Mouse (Mus musculus) B cell, adult (primary cell): ENCODE data around the gene Csnk2b. TPM values are rescaled to one million over a fixed set of nuclear protein-coding genes. Genes with fewer than 3 reads are reported as not detected.

ENCODE experiments used
- total RNA-seq: library from RNA; stranded (reverse); gene quantifications from 4 replicates; pipeline ENCODE4 v1.2.4, GENCODE M21; 2023; ENCODE audit not compliant: inconsistent age

Csnk2b gene
- total RNA-seq, result 121 to 143 TPM (median 135 TPM) in 4 replicates

DNA sequence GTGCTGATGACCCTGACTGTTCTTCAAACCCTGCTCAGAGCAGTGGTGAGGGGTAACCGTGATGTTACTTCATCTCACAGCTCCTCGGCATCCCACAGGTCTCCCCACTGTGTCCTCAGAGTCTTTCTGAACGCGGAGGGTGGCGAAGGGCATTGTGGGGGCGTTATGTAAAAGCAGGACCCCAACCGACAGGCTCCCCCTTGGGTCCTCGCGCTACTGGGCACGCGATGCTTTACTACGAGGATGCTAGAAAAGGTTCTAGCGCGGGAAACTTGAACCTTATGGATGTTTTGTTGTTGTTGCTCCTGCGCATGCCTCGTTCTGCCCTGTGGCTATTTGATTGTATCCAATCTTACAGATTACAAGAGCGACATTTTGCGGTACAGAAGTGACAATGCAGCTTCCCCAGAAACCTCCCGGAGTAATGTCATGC is at the start of gene Csnk2b:
Gene Csnk2b (minus strand): TSS at position 183 of the 433 bp plus-strand sequence.

DNA sequence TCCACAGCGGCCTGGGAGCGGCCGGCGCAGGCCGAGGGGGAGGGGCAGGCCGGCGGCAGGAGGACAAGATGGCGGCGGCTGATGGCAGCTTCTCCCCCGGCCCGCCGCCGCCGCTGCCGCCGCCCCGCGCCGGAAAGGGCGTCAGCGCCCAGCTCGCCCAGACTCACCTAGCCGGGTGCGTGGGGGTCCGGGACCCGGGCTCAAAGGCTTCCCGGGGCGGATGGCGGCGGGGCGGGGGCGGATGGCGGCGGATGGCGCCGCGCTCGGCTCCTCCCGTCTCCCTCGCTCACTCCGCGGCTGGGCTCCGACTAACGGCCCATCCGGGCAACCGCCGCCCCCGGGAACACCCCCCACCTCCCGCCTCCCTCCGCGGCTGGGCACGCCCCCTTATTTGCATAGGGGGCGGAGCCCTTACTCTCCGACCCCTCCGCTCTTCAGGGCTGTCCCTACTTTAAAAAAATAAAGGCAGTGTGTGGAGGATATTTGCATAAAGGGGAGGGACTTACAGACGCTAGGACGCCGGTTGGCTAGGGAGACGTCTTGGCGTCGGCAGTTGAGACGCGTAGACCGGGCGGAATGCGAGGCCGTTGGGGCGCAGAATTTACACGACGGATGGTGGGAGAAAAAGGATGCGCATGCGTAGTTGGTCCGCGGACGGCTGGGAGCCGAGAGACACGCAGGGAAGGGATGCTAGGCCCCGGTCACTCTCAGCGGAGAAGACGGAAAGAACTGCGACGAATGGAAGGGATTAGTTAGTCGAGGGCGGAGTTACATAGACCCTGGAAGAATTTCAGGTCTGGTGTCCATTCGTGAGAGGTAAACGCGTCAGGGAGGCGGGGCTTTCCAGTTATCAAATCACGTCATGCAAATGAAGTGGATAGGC is 43.0 kb upstream of the Csnk2b start, which contains the start of gene Prrc2a:
Gene Prrc2a (minus strand): TSS at position 330 of the 883 bp plus-strand sequence.

GRCm38 (mm10) chr17:35134801-35135590 is 13.1 kb upstream of the Csnk2b start, which contains the start of gene Bag6:
TSS of gene Bag6 (plus strand) at chr17:35135178.

DNA sequence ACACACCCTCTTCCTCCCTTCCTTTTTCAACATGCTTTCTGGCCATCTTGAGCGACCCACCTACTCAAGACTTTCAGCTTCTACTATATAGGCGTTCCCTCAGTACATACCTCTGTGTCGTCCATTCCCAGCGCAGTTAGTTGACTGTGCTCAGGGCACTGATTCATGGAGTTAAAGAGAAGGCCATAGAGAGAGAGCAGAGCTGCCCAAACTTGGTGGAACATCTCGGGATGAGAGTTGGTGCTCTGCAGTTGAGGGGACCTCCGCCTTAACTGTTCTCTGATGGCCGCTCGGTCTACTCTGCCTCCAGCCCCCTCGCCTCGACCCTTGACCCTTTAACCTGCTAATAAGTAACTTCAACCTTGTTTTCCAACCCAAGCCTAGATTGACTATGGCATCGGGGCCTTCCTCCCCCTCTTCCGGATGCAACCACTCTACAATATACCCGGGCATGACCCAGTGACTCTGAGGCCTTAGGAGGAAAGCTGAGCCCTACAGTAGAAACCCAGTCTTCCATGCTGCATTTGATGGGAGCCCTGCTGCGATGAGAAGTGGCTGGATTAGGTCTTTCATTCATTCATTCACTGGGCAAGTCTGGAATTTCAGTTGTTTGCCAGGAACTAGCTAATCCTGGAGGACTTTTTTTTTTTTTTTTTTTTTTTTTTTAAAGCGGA is 9.8 kb upstream of the Csnk2b start, which contains the start of gene Apom:
Gene Apom (minus strand): TSS at position 551 of the 674 bp plus-strand sequence.

DNA sequence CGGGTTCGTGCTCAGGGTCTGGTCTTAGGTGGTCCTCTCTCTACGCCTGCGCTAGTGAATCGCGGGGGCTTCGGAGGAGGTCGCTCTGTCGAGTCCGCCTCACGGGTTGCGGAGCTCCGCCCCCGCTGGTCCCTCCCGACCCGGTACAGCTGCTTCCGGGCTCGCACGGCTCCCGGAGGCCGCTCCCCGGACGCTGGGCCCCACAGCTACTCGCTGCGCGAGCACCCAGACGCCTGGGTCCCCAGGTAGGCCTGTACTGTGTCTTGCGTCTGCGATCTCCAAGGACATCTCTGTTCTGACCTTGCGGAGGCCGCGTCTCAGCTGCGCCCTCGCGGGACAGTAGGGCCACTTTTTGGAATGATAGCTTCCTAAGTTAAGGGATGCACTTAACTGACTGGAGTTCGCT is 4.4 kb upstream of the Csnk2b start, which contains the start of gene D17H6S53E:
Gene D17H6S53E (plus strand): TSS at position 168 of the 406 bp plus-strand sequence.

GRCm38 (mm10) chr17:35121143-35121799 is 582 bp downstream of the Csnk2b start, which contains the start of gene Gpank1:
TSS of gene Gpank1 (plus strand) at chr17:35121455.

GRCm38 (mm10) chr17:35115046-35116019 is 6.5 kb downstream of the Csnk2b start, which contains the start of gene Ly6g5b:
TSS of gene Ly6g5b (minus strand) at chr17:35115428.

DNA sequence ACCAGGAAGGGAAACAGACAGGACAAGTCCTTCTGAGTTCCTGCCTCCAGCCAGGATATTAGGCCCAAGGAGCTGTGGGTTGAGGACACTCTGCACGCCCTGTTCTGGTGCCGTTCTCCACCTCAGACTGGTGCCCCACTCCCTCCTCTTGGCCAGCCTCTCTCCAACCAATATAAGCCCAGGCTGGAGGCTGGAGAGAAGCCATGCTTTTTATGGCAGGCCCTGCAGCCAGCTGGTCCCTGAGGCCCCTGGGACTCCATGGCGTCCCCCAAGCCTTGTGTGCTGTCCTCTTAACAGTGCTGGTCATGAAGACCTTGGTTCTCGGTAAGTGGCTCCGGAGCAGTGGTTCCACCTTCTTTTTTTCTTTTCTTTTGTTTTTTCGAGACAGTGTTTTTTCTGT is 13.8 kb downstream of the Csnk2b start, which contains the start of gene Ly6g5c:
Gene Ly6g5c (plus strand): TSS at position 183 of the 400 bp plus-strand sequence.

DNA sequence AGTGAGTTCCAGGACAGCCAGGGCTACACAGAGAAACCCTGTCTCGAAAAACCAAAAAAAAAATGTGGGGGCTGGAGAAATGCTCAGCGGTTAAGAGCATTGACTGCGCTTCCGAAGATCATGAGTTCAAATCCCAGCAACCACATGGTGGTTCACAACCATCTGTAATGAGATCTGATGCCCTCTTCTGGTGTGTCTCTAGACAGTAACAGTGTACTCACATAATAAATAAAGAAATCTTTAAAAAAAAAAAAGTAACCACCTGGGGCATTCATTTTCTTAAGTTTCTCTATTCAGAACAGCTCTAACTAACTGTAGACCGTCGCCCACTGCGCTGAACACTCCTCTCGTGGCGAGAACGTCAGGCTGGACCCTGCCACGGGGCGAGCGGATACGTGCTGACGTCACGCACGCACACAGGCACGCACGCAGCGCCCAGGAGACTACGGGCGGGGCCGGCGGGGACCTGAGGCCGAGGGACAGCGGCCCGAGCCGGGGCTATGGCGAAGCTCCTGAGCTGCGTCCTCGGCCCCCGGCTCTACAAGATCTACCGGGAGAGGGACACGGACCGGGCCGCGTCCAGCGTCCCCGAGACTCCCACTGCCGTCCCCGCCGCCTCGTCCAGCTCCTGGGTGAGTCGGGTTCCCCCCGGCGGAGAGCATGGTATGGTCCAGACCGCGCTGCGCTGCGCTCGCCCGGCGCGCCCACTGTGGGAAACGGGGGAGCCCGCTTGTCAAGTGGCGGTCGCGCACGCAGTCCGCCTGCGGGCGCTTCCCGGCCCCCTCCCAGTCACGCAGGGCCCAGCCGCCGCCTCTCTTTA is 32.8 kb downstream of the Csnk2b start, which contains the start of gene Abhd16a:
Gene Abhd16a (plus strand): TSS at position 439 of the 820 bp plus-strand sequence.

GRCm38 (mm10) chr17:35085208-35085865 is 36.5 kb downstream of the Csnk2b start, which contains the start of gene Ly6g6f:
TSS of gene Ly6g6f (minus strand) at chr17:35085610.

DNA sequence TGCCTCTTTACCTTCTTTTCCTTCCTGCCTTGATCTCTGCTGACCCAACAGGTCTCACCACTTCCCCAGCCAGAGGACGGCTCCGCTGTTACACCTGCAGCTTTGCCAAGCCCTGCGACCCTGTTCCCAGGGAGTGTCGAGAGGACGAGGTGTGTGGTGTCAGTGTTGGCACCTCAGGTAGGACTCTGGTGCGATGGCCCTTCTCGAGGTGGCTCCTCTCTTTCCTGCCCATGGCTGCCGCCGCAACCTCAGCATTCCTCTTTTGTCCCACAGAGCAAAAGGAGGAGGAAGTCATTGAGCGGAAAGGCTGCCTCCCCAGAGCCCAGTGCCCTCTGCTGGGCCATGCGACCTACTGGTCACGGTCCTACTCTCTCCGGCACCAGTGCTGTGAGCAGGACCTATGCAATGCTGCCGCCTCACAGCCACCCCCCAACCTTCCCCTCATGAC is 44.0 kb downstream of the Csnk2b start, which contains the start of gene Ly6g6d:
Gene Ly6g6d (minus strand): TSS at position 280 of the 448 bp plus-strand sequence.

GRCm38 (mm10) chr17:35076507-35077176 is 45.2 kb downstream of the Csnk2b start, which contains the start of gene Ly6g6e:
TSS of gene Ly6g6e (plus strand) at chr17:35076902.

Other genes with a start within 250 kb of the Csnk2b start
- gene Zbtb12, start 242.6 kb downstream of the Csnk2b start, total RNA-seq, result 11.1 to 11.4 TPM (median 11.2 TPM) in 4 replicates
- 0.27 TPM in 1 of 4 replicates, not detected in the others for gene Gm20547, start 240.0 kb downstream of the Csnk2b start, total RNA-seq
- 1.8 to 3.4 TPM (median 2.8 TPM) in 4 replicates for gene C2, start 223.8 kb downstream of the Csnk2b start, total RNA-seq
- gene Ehmt2, start 223.6 kb downstream of the Csnk2b start, total RNA-seq, result 152 to 164 TPM (median 157 TPM) in 4 replicates
- not detected in 4 replicates for gene Slc44a4, start 207.6 kb downstream of the Csnk2b start, total RNA-seq
- gene Neu1, start 190.8 kb downstream of the Csnk2b start, total RNA-seq, result 94.9 to 102 TPM (median 98.6 TPM) in 4 replicates
- 17.8 to 62.2 TPM (median 28.7 TPM) in 4 replicates for gene Hspa1b, start 162.8 kb downstream of the Csnk2b start, total RNA-seq
- not detected in 4 replicates for gene Gm20481, start 152.1 kb downstream of the Csnk2b start, total RNA-seq
- gene Hspa1a, start 149.9 kb downstream of the Csnk2b start, total RNA-seq, result 10.4 to 29.3 TPM (median 20.1 TPM) in 4 replicates
- 0.21 to 0.38 TPM in 2 of 4 replicates, not detected in the others for gene Hspa1l, start 149.3 kb downstream of the Csnk2b start, total RNA-seq
- gene Lsm2, start 140.2 kb downstream of the Csnk2b start, total RNA-seq, result 30.0 to 37.2 TPM (median 32.0 TPM) in 4 replicates
- 269 to 300 TPM (median 290 TPM) in 4 replicates for gene Vars, start 121.1 kb downstream of the Csnk2b start, total RNA-seq
- gene Vwa7, start 105.5 kb downstream of the Csnk2b start, total RNA-seq, result 0.16 to 0.54 TPM (median 0.25 TPM) in 4 replicates
- gene Sapcd1, start 94.0 kb downstream of the Csnk2b start, total RNA-seq, result 3.4 to 6.4 TPM (median 4.6 TPM) in 4 replicates
- gene Msh5, start 75.3 kb downstream of the Csnk2b start, total RNA-seq, result 6.1 to 10.5 TPM (median 9.2 TPM) in 4 replicates
- gene Clic1, start 72.1 kb downstream of the Csnk2b start, total RNA-seq, result 196 to 218 TPM (median 210 TPM) in 4 replicates
- 2.6 to 4.8 TPM (median 4.2 TPM) in 4 replicates for gene Ddah2, start 63.0 kb downstream of the Csnk2b start, total RNA-seq
- not detected in 4 replicates for gene Ly6g6c, start 56.7 kb downstream of the Csnk2b start, total RNA-seq
- 0.45 TPM in 1 of 4 replicates, not detected in the others for gene Mpig6b, start 55.9 kb downstream of the Csnk2b start, total RNA-seq
- gene Ly6g6e, start 45.2 kb downstream of the Csnk2b start, total RNA-seq, result not detected in 4 replicates
- not detected in 4 replicates for gene Ly6g6d, start 44.0 kb downstream of the Csnk2b start, total RNA-seq
- gene Ly6g6f, start 36.4 kb downstream of the Csnk2b start, total RNA-seq, result not detected in 4 replicates
- 76.3 to 80.8 TPM (median 77.2 TPM) in 4 replicates for gene Abhd16a, start 32.8 kb downstream of the Csnk2b start, total RNA-seq
- gene Ly6g5c, start 13.8 kb downstream of the Csnk2b start, total RNA-seq, result not detected in 4 replicates
- 0.93 to 1.6 TPM (median 1.2 TPM) in 4 replicates for gene Ly6g5b, start 6.6 kb downstream of the Csnk2b start, total RNA-seq
- gene Gpank1, start 598 bp downstream of the Csnk2b start, total RNA-seq, result 24.7 to 31.8 TPM (median 30.3 TPM) in 4 replicates
- 10.6 to 19.4 TPM (median 13.7 TPM) in 4 replicates for gene D17H6S53E, start 4.3 kb upstream of the Csnk2b start, total RNA-seq
- gene Apom, start 10.0 kb upstream of the Csnk2b start, total RNA-seq, result 0.51 to 2.8 TPM (median 0.69 TPM) in 3 of 4 replicates, not detected in the other
- gene Bag6, start 13.1 kb upstream of the Csnk2b start, total RNA-seq, result 446 to 480 TPM (median 464 TPM) in 4 replicates
- 328 to 347 TPM (median 341 TPM) in 4 replicates for gene Prrc2a, start 42.8 kb upstream of the Csnk2b start, total RNA-seq
- gene Aif1, start 54.0 kb upstream of the Csnk2b start, total RNA-seq, result 4.4 to 9.9 TPM (median 8.0 TPM) in 4 replicates
- gene Lst1, start 66.4 kb upstream of the Csnk2b start, total RNA-seq, result 38.1 to 43.3 TPM (median 40.2 TPM) in 4 replicates
- gene Ltb, start 72.4 kb upstream of the Csnk2b start, total RNA-seq, result 564 to 668 TPM (median 599 TPM) in 4 replicates
- gene Tnf, start 80.0 kb upstream of the Csnk2b start, total RNA-seq, result 9.9 to 12.7 TPM (median 11.2 TPM) in 4 replicates
- 31.8 to 44.1 TPM (median 36.1 TPM) in 4 replicates for gene Lta, start 83.3 kb upstream of the Csnk2b start, total RNA-seq
- gene Gm16181, start 98.8 kb upstream of the Csnk2b start, total RNA-seq, result not detected in 4 replicates
- 1.6 to 2.5 TPM (median 2.1 TPM) in 4 replicates for gene Atp6v1g2, start 111.6 kb upstream of the Csnk2b start, total RNA-seq
- gene Nfkbil1, start 113.7 kb upstream of the Csnk2b start, total RNA-seq, result 13.3 to 15.9 TPM (median 13.7 TPM) in 4 replicates
- gene Ddx39b, start 119.7 kb upstream of the Csnk2b start, total RNA-seq, result 432 to 470 TPM (median 447 TPM) in 4 replicates
- gene H2-D1, start 140.7 kb upstream of the Csnk2b start, total RNA-seq, result 1,753 to 1,919 TPM (median 1,880 TPM) in 4 replicates
- gene H2-Q1, start 198.4 kb upstream of the Csnk2b start, total RNA-seq, result 11.8 to 16.3 TPM (median 15.1 TPM) in 4 replicates
- gene H2-Q2, start 220.2 kb upstream of the Csnk2b start, total RNA-seq, result 6.7 to 12.2 TPM (median 10.3 TPM) in 4 replicates